Mouse (Mus musculus): ENCODE results near the gene Map3k13.

GRCm38 (mm10) chr16:21854589-21855284, 60.6 kb downstream of the Map3k13 start:
- TF ChIP-seq CTCF (IDR thresholded peaks at IDR 0.05; ENCODE audit: borderline replicate concordance, insufficient read depth, low read depth, low read length): no peak
- TF ChIP-seq POLR2A (IDR thresholded peaks at IDR 0.05; ENCODE audit: borderline replicate concordance, insufficient read depth, low read length): no peak
